Mouse (Mus musculus) megakaryocyte, embryonic 14.5 days (primary cell): ENCODE results near the gene Fam92b.

Experiments used
- FLI1 ChIP-seq: IDR thresholded peaks from 2 replicates; pipeline ENCODE4 v1.6.1; 2012; ENCODE audit warnings: low read length, inconsistent platforms, mixed read lengths
- GATA1 ChIP-seq: IDR thresholded peaks from 3 replicates; pipeline ENCODE4 v1.6.1; 2012; ENCODE audit warnings: mixed read lengths, low read length, inconsistent platforms, borderline replicate concordance

GRCm38 (mm10) chr8:120167136-120167535 lies 10.1 kb downstream of the Fam92b start:
- TF ChIP-seq GATA1 (no peak), FLI1 (no peak)
